Mouse (Mus musculus) E14TG2a.4 (cell line): ENCODE results near the gene Sesn1.

ENCODE experiments used
- CTCF ChIP-seq: conservative IDR thresholded peaks from 2 replicates; pipeline ENCODE4 v1.5.1; 2014; ENCODE audit warnings: low read length
- POU5F1 ChIP-seq: IDR thresholded peaks from 2 replicates; pipeline ENCODE4 v1.6.1; 2014; ENCODE audit warnings: low read length, borderline replicate concordance

DNA sequence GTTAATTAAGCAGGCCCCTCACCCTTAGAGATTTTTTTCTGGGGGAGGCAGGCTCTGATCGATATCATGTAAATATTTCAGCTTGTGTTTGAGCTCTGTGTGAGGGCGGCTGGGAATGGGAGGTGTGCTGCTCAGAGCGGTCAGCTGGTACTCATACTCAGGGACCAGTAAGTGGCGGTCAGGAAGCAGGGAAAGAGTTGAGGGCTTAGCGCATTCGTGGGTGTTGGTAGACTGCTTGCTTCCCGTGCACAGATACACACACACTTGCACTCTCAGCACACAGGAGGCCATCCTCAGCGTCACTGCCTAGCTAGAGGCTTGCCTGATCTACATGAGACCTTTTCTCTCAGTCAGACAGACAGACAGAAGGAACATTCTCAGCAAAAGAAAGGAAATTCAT is 91.7 kb downstream of the Sesn1 start:
- TF ChIP-seq CTCF (no peak), POU5F1 (no peak)
